Mouse (Mus musculus): ENCODE results near the gene Cdr2l.

DNA sequence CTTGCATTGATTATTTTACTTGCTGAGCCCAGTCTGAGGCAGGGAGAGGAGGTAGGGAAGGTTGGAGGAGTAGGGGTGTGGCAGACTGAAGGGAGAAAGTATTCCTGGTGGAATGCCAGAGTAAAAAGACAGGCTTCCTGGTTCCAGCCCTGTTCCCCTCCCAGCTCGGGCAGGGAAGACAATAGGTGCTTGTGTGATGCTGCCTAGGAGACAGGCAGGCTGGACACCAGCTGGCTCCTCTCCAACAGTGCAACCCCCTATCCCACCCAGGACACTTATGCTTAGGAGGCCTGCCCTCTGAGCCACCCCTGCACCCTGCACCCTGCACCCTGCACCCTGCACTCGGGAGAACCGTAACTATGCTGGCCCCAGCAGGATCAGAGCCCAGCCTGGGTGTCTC is 22.4 kb upstream of the Cdr2l start:
- TF ChIP-seq EP300 (IDR thresholded peaks at IDR 0.05; ENCODE audit: low read depth) (no peak), CTCF (IDR thresholded peaks at IDR 0.05; ENCODE audit: low read depth) (no peak)
